23 mouse cellular contexts compared by ENCODE assay signal in genomic region chr2:165978119-165978518, GRCm38 (mm10). TPM values are rescaled to one million over a fixed set of nuclear protein-coding genes. Genes with fewer than 3 reads are reported as not detected.
DNase-seq lines count a peak whose midpoint lies in the region; ATAC-seq and TF ChIP-seq lines count a peak whose summit lies in the region.
"Had no signal": no experiment of that assay in that cellular context is flagged by ENCODE, and none has a peak within 500 bp of the region (broad histone marks: within the 10 kb centered on the region; RNA-seq: fewer than 3 reads in every experiment).

No protein-coding gene starts in this region.

- H3K4me2 ChIP-seq in lung, postnatal 0 days (replicated peaks; ENCODE audit: low read depth, low read length), result no peak overlapping the region
- H3K4me2 ChIP-seq: embryonic facial prominence, embryonic 12.5 days; forebrain, embryonic 13.5 days; heart, embryonic 15.5 days; kidney, embryonic 15.5 days; limb, embryonic 15.5 days; neural tube, embryonic 12.5 days had no signal

- intact Hi-C loops in heart, adult 2 months (cut with DNase I), result no loop called here
- intact Hi-C loops in heart, postnatal 25 days (cut with DNase I), result no loop called here

- no peak for TF ChIP-seq POLR2A in heart, adult 2 months (IDR thresholded peaks at IDR 0.05; ENCODE audit: insufficient read depth, low read depth, low read length)
- TF ChIP-seq POLR2A in lung, adult 2 months (IDR thresholded peaks at IDR 0.05; ENCODE audit: borderline replicate concordance, extremely low read depth, low read depth, low read length), result no peak

- no peak overlapping the region for H3K27ac ChIP-seq in heart, adult 2 months
- no peak overlapping the region for H3K27ac ChIP-seq in lung, postnatal 0 days (ENCODE audit: low read length)
- H3K27ac ChIP-seq: embryonic facial prominence, embryonic 12.5 days; forebrain, embryonic 13.5 days; heart, embryonic 15.5 days; hindbrain, embryonic 10.5 days; kidney, embryonic 15.5 days; limb, embryonic 15.5 days; midbrain, embryonic 10.5 days; neural tube, embryonic 12.5 days had no signal

- TF ChIP-seq CTCF in heart, adult 2 months (IDR thresholded peaks at IDR 0.05), result peak; percentile 35
- TF ChIP-seq CTCF in lung, postnatal 0 days (IDR thresholded peaks at IDR 0.05), result peak; percentile 31
- no peak for TF ChIP-seq CTCF in lung, adult 2 months (IDR thresholded peaks at IDR 0.05; ENCODE audit: insufficient read depth, low read length)

- no peak overlapping the region for H3K9ac ChIP-seq in heart, adult 2 months (ENCODE audit: low read depth, low read length)
- H3K9ac ChIP-seq in lung, postnatal 0 days (replicated peaks; ENCODE audit: low read depth), result no peak overlapping the region
- H3K9ac ChIP-seq: embryonic facial prominence, embryonic 12.5 days; forebrain, embryonic 13.5 days; heart, embryonic 15.5 days; kidney, embryonic 15.5 days; limb, embryonic 15.5 days; neural tube, embryonic 12.5 days had no signal

- 97% methylated on average over 1 of the region's 1 CpGs for WGBS in heart, adult 2 months
- WGBS in lung, postnatal 0 days, result 97% methylated on average over 1 of the region's 1 CpGs
- WGBS in lung, adult 2 months, result 92% methylated on average over 1 of the region's 1 CpGs

- peaks cover 16% of the 10 kb centered on the region for H3K4me1 ChIP-seq in heart, adult 2 months (ENCODE audit: control insufficient read depth, insufficient read depth, low read length)
- H3K4me1 ChIP-seq in lung, postnatal 0 days (ENCODE audit: insufficient read depth, low read depth, low read length), result 0 out of 2 replicates have a peak, but pooled peaks cover 3% of the 10 kb centered on the region
- peaks cover 9% of the 10 kb centered on the region for H3K4me1 ChIP-seq in lung, adult 2 months (ENCODE audit: control insufficient read depth, insufficient read depth, low read length)
- H3K4me1 ChIP-seq: embryonic facial prominence, embryonic 12.5 days; forebrain, embryonic 13.5 days; limb, embryonic 15.5 days; neural tube, embryonic 12.5 days had no signal

- no peak for DNase-seq in heart, adult 2 months
- DNase-seq in heart, postnatal 25 days (ENCODE audit: low spot score), result no peak
- no peak for DNase-seq in lung, postnatal 0 days (ENCODE audit: low spot score)
- DNase-seq in lung, adult 2 months, result no peak
- peak; percentile 45 for DNase-seq in NIH3T3 (ENCODE audit: low read depth)
- DNase-seq in splenic B cell, adult 2 months (ENCODE audit: low read depth, low spot score), result peak; percentile 43
- no peak for DNase-seq in c-Kit-positive CD71-positive TER-119-positive erythroid progenitor cells, embryonic 14.5 days (ENCODE audit: low spot score)
- no peak for DNase-seq in urinary bladder, postnatal 36 days (ENCODE audit: low spot score in 2 of 2)
- DNase-seq: adrenal gland, adult 8-10 months; cerebellum, adult 9-11 months; gastrocnemius, postnatal 14 days; heart, adult 18-20 months had no signal

- no peaks in the 10 kb centered on the region for H3K27me3 ChIP-seq in heart, adult 2 months (ENCODE audit: control insufficient read depth, insufficient read depth, low read length)
- no peaks in the 10 kb centered on the region for H3K27me3 ChIP-seq in lung, postnatal 0 days (replicated peaks; ENCODE audit: insufficient read depth, low read length)
- H3K27me3 ChIP-seq in splenic B cell, adult 2 months (ENCODE audit: control insufficient read depth, insufficient read depth, low read length, poor library complexity, severe bottlenecking), result no peaks in the 10 kb centered on the region
- H3K27me3 ChIP-seq: embryonic facial prominence, embryonic 12.5 days; forebrain, embryonic 13.5 days; heart, embryonic 15.5 days; kidney, embryonic 15.5 days; limb, embryonic 15.5 days; neural tube, embryonic 12.5 days had no signal

- ATAC-seq in lung, postnatal 0 days, result no peak
- ATAC-seq: forebrain, embryonic 13.5 days; inflammation-experienced regulatory T-cells, adult 6 months had no signal

- H3K4me3 ChIP-seq in heart, adult 2 months, result no peak overlapping the region
- no peak overlapping the region for H3K4me3 ChIP-seq in lung, postnatal 0 days (ENCODE audit: low read depth, low read length)
- H3K4me3 ChIP-seq in lung, adult 2 months (replicated peaks; ENCODE audit: extremely low read depth, low read depth, low read length), result no peak overlapping the region
- H3K4me3 ChIP-seq: embryonic facial prominence, embryonic 12.5 days; erythroblast, embryonic 14.5 days; forebrain, embryonic 13.5 days; heart, embryonic 15.5 days; hindbrain, embryonic 10.5 days; kidney, embryonic 15.5 days; limb, embryonic 15.5 days; midbrain, embryonic 10.5 days; neural tube, embryonic 12.5 days had no signal

- peaks cover 5% of the 10 kb centered on the region for H3K36me3 ChIP-seq in heart, adult 2 months (ENCODE audit: control insufficient read depth, insufficient read depth, low read length)
- H3K36me3 ChIP-seq in lung, postnatal 0 days (ENCODE audit: insufficient read depth, low read length), result no peaks in the 10 kb centered on the region
- H3K36me3 ChIP-seq in splenic B cell, adult 2 months (ENCODE audit: control insufficient read depth, insufficient read depth, low read length, poor library complexity, severe bottlenecking), result no peaks in the 10 kb centered on the region
- H3K36me3 ChIP-seq: embryonic facial prominence, embryonic 12.5 days; G1E; heart, embryonic 15.5 days; hindbrain, embryonic 10.5 days; kidney, embryonic 15.5 days; limb, embryonic 15.5 days; midbrain, embryonic 10.5 days; neural tube, embryonic 12.5 days had no signal

- no peaks in the 10 kb centered on the region for H3K9me3 ChIP-seq in lung, postnatal 0 days (ENCODE audit: low read length)
- H3K9me3 ChIP-seq: embryonic facial prominence, embryonic 12.5 days; heart, embryonic 15.5 days; hindbrain, embryonic 10.5 days; kidney, embryonic 15.5 days; limb, embryonic 15.5 days; neural tube, embryonic 12.5 days had no signal

- no peaks in the 10 kb centered on the region for H3K79me2 ChIP-seq in heart, adult 2 months (replicated peaks; ENCODE audit: control insufficient read depth, insufficient read depth, low read length)

- TF ChIP-seq EP300 in heart, adult 2 months (IDR thresholded peaks at IDR 0.05; ENCODE audit: insufficient read depth, low read depth, low read length), result no peak
- no peak for TF ChIP-seq EP300 in lung, postnatal 0 days (IDR thresholded peaks at IDR 0.05)

RNA-seq across cellular contexts. Expression of gene Ncoa3, which starts 14.3 kb away (rescaled TPM):
- 10 to 100 TPM; 29.1 to 32.1 TPM for total RNA-seq in heart, adult 2 months (2021)
- polyA plus RNA-seq in heart, adult 2 months (2012; rRNA removed), result 20.1 and 25.7 TPM in 2 replicates
- total RNA-seq in heart, postnatal 25 days (2021), result 10 to 100 TPM; 23.8 to 29.6 TPM
- 8.5 and 10.4 TPM in 2 replicates for polyA plus RNA-seq in lung, postnatal 0 days (2015; fragmentation: Nextera tagmentation; extraction: Ambion mirVana)
- polyA plus RNA-seq in lung, adult 2 months (2012; rRNA removed), result 35.3 and 40.3 TPM in 2 replicates

Comparison
In these comparisons a context has a peak if more than half of its experiments do, and no peak if none do; other contexts are left out.
1. DNase-seq: peak in NIH3T3 (single experiment) and splenic B cell, adult 2 months (single experiment); none in heart, adult 2 months (0 of 2), heart, postnatal 25 days (single experiment), lung, postnatal 0 days (single experiment), lung, adult 2 months (single experiment), c-Kit-positive CD71-positive TER-119-positive erythroid progenitor cells, embryonic 14.5 days (single experiment) and urinary bladder, postnatal 36 days (0 of 2).